Mouse (Mus musculus): ENCODE data around the gene R3hdm2.

R3hdm2 gene

GRCm38 (mm10) chr10:127420676-127421353, 40.7 kb downstream of the R3hdm2 start:
- DNase-seq (ENCODE audit: extremely low spot score, low read depth, low spot score): no peak

GRCm38 (mm10) chr10:127422047-127422446, 41.9 kb downstream of the R3hdm2 start:
- no peak for DNase-seq (ENCODE audit: extremely low spot score, low read depth, low spot score)

- no peak for DNase-seq (ENCODE audit: extremely low spot score, low read depth, low spot score)
Measured at GRCm38 (mm10) chr10:127425794-127426193, 45.7 kb downstream of the R3hdm2 start.

GRCm38 (mm10) chr10:127426670-127427069, 46.5 kb downstream of the R3hdm2 start:
- no peak for DNase-seq (ENCODE audit: extremely low spot score, low read depth, low spot score)

- no peak for DNase-seq (ENCODE audit: extremely low spot score, low read depth, low spot score)
Measured at GRCm38 (mm10) chr10:127427107-127427506, 47.0 kb downstream of the R3hdm2 start.

- no peak for DNase-seq (ENCODE audit: extremely low spot score, low read depth, low spot score)
Measured at GRCm38 (mm10) chr10:127427987-127428386, 47.9 kb downstream of the R3hdm2 start.

GRCm38 (mm10) chr10:127429538-127429937, 49.4 kb downstream of the R3hdm2 start:
- no peak for DNase-seq (ENCODE audit: extremely low spot score, low read depth, low spot score)

- no peak for DNase-seq (ENCODE audit: extremely low spot score, low read depth, low spot score)
Measured at GRCm38 (mm10) chr10:127432466-127432865, 52.3 kb downstream of the R3hdm2 start.

- DNase-seq (ENCODE audit: extremely low spot score, low read depth, low spot score): no peak
Measured at GRCm38 (mm10) chr10:127437354-127438113, 57.4 kb downstream of the R3hdm2 start.

- DNase-seq (ENCODE audit: extremely low spot score, low read depth, low spot score): no peak
Measured at GRCm38 (mm10) chr10:127453701-127454100, 73.6 kb downstream of the R3hdm2 start.

GRCm38 (mm10) chr10:127462411-127463096, 82.4 kb downstream of the R3hdm2 start:
- no peak for DNase-seq (ENCODE audit: extremely low spot score, low read depth, low spot score)

- no peak for DNase-seq (ENCODE audit: extremely low spot score, low read depth, low spot score)
Measured at GRCm38 (mm10) chr10:127471281-127471988, 91.3 kb downstream of the R3hdm2 start.

- DNase-seq (ENCODE audit: extremely low spot score, low read depth, low spot score): no peak
Measured at GRCm38 (mm10) chr10:127472722-127473121, 92.6 kb downstream of the R3hdm2 start.

GRCm38 (mm10) chr10:127475175-127475574, 95.0 kb downstream of the R3hdm2 start:
- no peak for DNase-seq (ENCODE audit: extremely low spot score, low read depth, low spot score)

GRCm38 (mm10) chr10:127476541-127476940, 96.4 kb downstream of the R3hdm2 start:
- DNase-seq (ENCODE audit: extremely low spot score, low read depth, low spot score): no peak

- DNase-seq (ENCODE audit: extremely low spot score, low read depth, low spot score): no peak
Measured at GRCm38 (mm10) chr10:127477301-127477700, 97.2 kb downstream of the R3hdm2 start.

- DNase-seq (ENCODE audit: extremely low spot score, low read depth, low spot score): no peak
Measured at GRCm38 (mm10) chr10:127479131-127479530, 99.0 kb downstream of the R3hdm2 start.

GRCm38 (mm10) chr10:127480833-127481813, 101.0 kb downstream of the R3hdm2 start:
- no peak for DNase-seq (ENCODE audit: extremely low spot score, low read depth, low spot score)

GRCm38 (mm10) chr10:127485235-127485634, 105.1 kb downstream of the R3hdm2 start:
- no peak for DNase-seq (ENCODE audit: extremely low spot score, low read depth, low spot score)

- DNase-seq (ENCODE audit: extremely low spot score, low read depth, low spot score): no peak
Measured at GRCm38 (mm10) chr10:127488856-127489255, 108.7 kb downstream of the R3hdm2 start.

Measured in hindlimb bud, embryonic 11.5 days (tissue).